ENCODE assay signal across 12 mouse cellular contexts in the genomic region with DNA sequence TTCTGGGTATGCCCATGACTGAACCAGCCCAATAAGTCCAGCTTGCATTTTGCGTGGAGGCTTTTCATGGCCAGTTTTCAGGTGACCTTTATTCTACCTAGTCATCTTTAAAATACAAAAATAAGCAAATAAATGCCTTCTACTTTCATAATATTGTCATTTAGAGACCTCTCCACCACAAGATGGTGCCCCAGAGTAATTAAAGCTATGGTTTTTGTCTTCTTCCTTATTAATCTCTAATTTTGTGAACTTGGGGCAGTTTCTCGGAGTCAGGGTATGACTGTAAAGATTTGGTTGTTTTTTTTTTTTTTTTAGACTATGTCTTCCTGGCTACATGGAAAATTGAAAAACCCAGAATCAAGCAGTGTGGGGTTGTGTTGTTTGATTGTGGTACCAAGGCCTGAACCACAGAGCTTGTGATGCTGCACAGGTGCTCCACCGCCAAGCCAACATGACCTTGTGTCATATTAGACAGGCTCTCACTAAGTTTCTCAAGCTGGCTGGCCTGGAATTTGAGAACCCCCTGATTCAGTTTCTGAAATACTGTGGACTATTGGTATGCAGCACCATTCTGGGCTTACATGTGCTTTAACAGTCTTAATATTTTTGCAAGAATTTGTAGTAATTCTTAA. TPM values are rescaled to one million over a fixed set of nuclear protein-coding genes. Genes with fewer than 3 reads are reported as not detected.
DNase-seq lines count a peak whose midpoint lies in the region; ATAC-seq and TF ChIP-seq lines count a peak whose summit lies in the region.
"Had no signal": no experiment of that assay in that cellular context is flagged by ENCODE, and none has a peak within 500 bp of the region (broad histone marks: within the 10 kb centered on the region; RNA-seq: fewer than 3 reads in every experiment).

No protein-coding gene starts in this region.

- H3K4me1 ChIP-seq in heart, postnatal 0 days (ENCODE audit: control insufficient read depth, insufficient read depth) = no peaks in the 10 kb centered on the region
- H3K4me1 ChIP-seq in lung, embryonic 14.5 days (ENCODE audit: insufficient read depth) = no peaks in the 10 kb centered on the region
- H3K4me1 ChIP-seq in stomach, postnatal 0 days (replicated peaks; ENCODE audit: control insufficient read depth, insufficient read depth) = no peaks in the 10 kb centered on the region
- H3K4me1 ChIP-seq: forebrain, embryonic 13.5 days; heart, embryonic 12.5 days had no signal

- H3K36me3 ChIP-seq in heart, postnatal 0 days (replicated peaks; ENCODE audit: control insufficient read depth, insufficient read depth, low read length) = 0 out of 2 replicates have a peak, but pooled peaks cover 5% of the 10 kb centered on the region
- no peaks in the 10 kb centered on the region for H3K36me3 ChIP-seq in lung, embryonic 14.5 days (ENCODE audit: insufficient read depth)
- no peaks in the 10 kb centered on the region for H3K36me3 ChIP-seq in stomach, postnatal 0 days (ENCODE audit: control insufficient read depth, insufficient read depth, low read length)

- no peak overlapping the region for H3K9ac ChIP-seq in heart, postnatal 0 days (replicated peaks; ENCODE audit: low read depth, low read length)
- H3K9ac ChIP-seq in lung, embryonic 14.5 days = no peak overlapping the region
- no peak overlapping the region for H3K9ac ChIP-seq in stomach, postnatal 0 days (ENCODE audit: low read length)
- H3K9ac ChIP-seq: forebrain, embryonic 13.5 days; heart, embryonic 12.5 days had no signal

- TF ChIP-seq CTCF in heart, postnatal 0 days (IDR thresholded peaks at IDR 0.05; ENCODE audit: low read depth) = peak; percentile 37
- no peak for TF ChIP-seq CTCF in lung, embryonic 14.5 days (IDR thresholded peaks at IDR 0.05; ENCODE audit: low read depth)
- peak; percentile 67 for TF ChIP-seq CTCF in stomach, postnatal 0 days (IDR thresholded peaks at IDR 0.05; ENCODE audit: low read depth)

- intact Hi-C loops in heart, postnatal 36 days (cut with DNase I) = loop anchor here (1.0 kb wide), 2 partner anchors 123 to 127 kb away; no protein-coding TSS in a partner anchor
- intact Hi-C loops in left cerebral cortex, postnatal 10 days (cut with DNase I) = loop anchor here (5.0 kb wide), 1 partner anchor 125 kb away; no protein-coding TSS in a partner anchor

- no peaks in the 10 kb centered on the region for H3K9me3 ChIP-seq in heart, postnatal 0 days (replicated peaks; ENCODE audit: control insufficient read depth, low read length)
- H3K9me3 ChIP-seq in lung, embryonic 14.5 days (ENCODE audit: low read depth, low read length) = no peaks in the 10 kb centered on the region
- no peaks in the 10 kb centered on the region for H3K9me3 ChIP-seq in stomach, postnatal 0 days (ENCODE audit: control insufficient read depth, low read length)
- H3K9me3 ChIP-seq: forebrain, embryonic 13.5 days; heart, embryonic 12.5 days had no signal

- TF ChIP-seq EP300 in heart, postnatal 0 days (IDR thresholded peaks at IDR 0.05; ENCODE audit: low read depth) = no peak
- no peak for TF ChIP-seq EP300 in stomach, postnatal 0 days (optimal IDR thresholded peaks at IDR 0.05)

- DNase-seq in heart, postnatal 0 days (ENCODE audit: low spot score) = no peak
- DNase-seq in heart, postnatal 36 days = no peak
- peak; percentile 61 for DNase-seq in lung, embryonic 14.5 days
- DNase-seq in lung, postnatal 25 days (ENCODE audit: low spot score) = no peak
- DNase-seq in NIH3T3 (ENCODE audit: low read depth) = peak; percentile 64
- DNase-seq in stomach, postnatal 0 days (ENCODE audit: low spot score) = no peak
- DNase-seq in left cerebral cortex, postnatal 10 days (ENCODE audit: extremely low spot score in 1 of 2, low spot score in 2 of 2) = no peak
- no peak for DNase-seq in gastrocnemius, postnatal 10 days
- DNase-seq: right cerebral cortex, postnatal 14 days had no signal

- no peaks in the 10 kb centered on the region for H3K27me3 ChIP-seq in heart, postnatal 0 days (ENCODE audit: control insufficient read depth, insufficient read depth, low read length)
- no peaks in the 10 kb centered on the region for H3K27me3 ChIP-seq in lung, embryonic 14.5 days (ENCODE audit: insufficient read depth, low read length)
- H3K27me3 ChIP-seq in stomach, postnatal 0 days (ENCODE audit: control insufficient read depth, insufficient read depth, low read length) = no peaks in the 10 kb centered on the region
- H3K27me3 ChIP-seq: forebrain, embryonic 13.5 days; heart, embryonic 12.5 days had no signal

- no peak for ATAC-seq in heart, postnatal 0 days (ENCODE audit: insufficient read depth, low read depth)
- ATAC-seq in lung, embryonic 14.5 days (ENCODE audit: insufficient read depth) = no peak
- no peak for ATAC-seq in stomach, postnatal 0 days (ENCODE audit: low FRiP score, low TSS enrichment)
- ATAC-seq: forebrain, embryonic 13.5 days; intestine, embryonic 16.5 days had no signal

- no peak overlapping the region for H3K27ac ChIP-seq in heart, postnatal 0 days (ENCODE audit: low read depth)
- H3K27ac ChIP-seq in lung, embryonic 14.5 days (ENCODE audit: low read depth) = no peak overlapping the region
- H3K27ac ChIP-seq in stomach, postnatal 0 days (replicated peaks) = no peak overlapping the region
- H3K27ac ChIP-seq: forebrain, embryonic 13.5 days had no signal

- no peak overlapping the region for H3K4me2 ChIP-seq in heart, postnatal 0 days (ENCODE audit: low read depth, low read length)
- H3K4me2 ChIP-seq in lung, embryonic 14.5 days = no peak overlapping the region
- H3K4me2 ChIP-seq in stomach, postnatal 0 days (replicated peaks; ENCODE audit: low read depth) = no peak overlapping the region
- H3K4me2 ChIP-seq: forebrain, embryonic 13.5 days; heart, embryonic 12.5 days had no signal

- no peak overlapping the region for H3K4me3 ChIP-seq in heart, postnatal 0 days (ENCODE audit: low read depth, low read length)
- H3K4me3 ChIP-seq in lung, embryonic 14.5 days (ENCODE audit: low read depth, low read length) = no peak overlapping the region
- H3K4me3 ChIP-seq in stomach, postnatal 0 days (ENCODE audit: low read depth, low read length) = no peak overlapping the region
- H3K4me3 ChIP-seq: forebrain, embryonic 13.5 days; heart, embryonic 12.5 days had no signal

- 72% methylated on average over 3 of the region's 3 CpGs for WGBS in heart, postnatal 0 days
- 73% methylated on average over 3 of the region's 3 CpGs for WGBS in lung, embryonic 14.5 days
- 73% methylated on average over 3 of the region's 3 CpGs for WGBS in stomach, postnatal 0 days

RNA-seq across cellular contexts. Expression of gene Psma6, which starts 11.5 kb away (rescaled TPM):
- total RNA-seq in heart, postnatal 0 days (2014; rRNA removed; ENCODE audit: low replicate concordance) = 75.8 and 110 TPM in 2 replicates
- 383 TPM in 2 replicates for polyA plus RNA-seq in heart, postnatal 0 days (2015; fragmentation: Nextera tagmentation; extraction: Ambion mirVana)
- 100 to 1,000 TPM; 162 to 167 TPM for total RNA-seq in heart, postnatal 36 days (2021)
- 423 and 432 TPM in 2 replicates for polyA plus RNA-seq in lung, embryonic 14.5 days (2014; fragmentation: Nextera tagmentation; extraction: Ambion mirVana)
- polyA plus RNA-seq in stomach, postnatal 0 days (2015; fragmentation: Nextera tagmentation; extraction: Ambion mirVana) = 357 and 358 TPM in 2 replicates
- total RNA-seq in left cerebral cortex, postnatal 10 days (2021) = 100 to 1,000 TPM; 151 to 158 TPM
- total RNA-seq in gastrocnemius, postnatal 10 days (2021) = 100 to 1,000 TPM; 213 to 225 TPM

Comparison
In these comparisons a context has a peak if more than half of its experiments do, and no peak if none do; other contexts are left out.
1. DNase-seq: peak in lung, embryonic 14.5 days (single experiment) and NIH3T3 (single experiment); none in heart, postnatal 0 days (single experiment), heart, postnatal 36 days (0 of 2), lung, postnatal 25 days (single experiment), stomach, postnatal 0 days (single experiment), left cerebral cortex, postnatal 10 days (0 of 2) and gastrocnemius, postnatal 10 days (single experiment).